Mouse (Mus musculus) stomach, postnatal 0 days (tissue): Measurements from ENCODE around the gene Hivep2.

Experiments
- CTCF ChIP-seq: IDR thresholded peaks from 2 replicates; pipeline ENCODE4 v1.5.1; 2016; ENCODE audit warnings: antibody characterized with exemption, low read depth, mild to moderate bottlenecking, moderate library complexity
- EP300 ChIP-seq: optimal IDR thresholded peaks from 2 replicates; pipeline ENCODE3; 2016; ENCODE audit warnings: antibody characterized with exemption

GRCm38 (mm10) chr10:14127826-14128225, 162.0 kb downstream of the Hivep2 start:
- TF ChIP-seq CTCF, result no peak
- TF ChIP-seq EP300, result no peak
